30 mouse cellular contexts compared by ENCODE assay signal in genomic region chr1:54847238-54847637, GRCm38 (mm10).
DNase-seq lines count a peak whose midpoint lies in the region; ATAC-seq lines count a peak whose summit lies in the region.
"Had no signal": no experiment of that assay in that cellular context is flagged by ENCODE, and none has a peak within 500 bp of the region (broad histone marks: within the 10 kb centered on the region; RNA-seq: fewer than 3 reads in every experiment).

No protein-coding gene starts in this region.

- no peaks in the 10 kb centered on the region for H3K9me3 ChIP-seq in kidney, embryonic 14.5 days (ENCODE audit: control insufficient read depth, low read length)
- H3K9me3 ChIP-seq in limb, embryonic 10.5 days (replicated peaks) = no peaks in the 10 kb centered on the region
- H3K9me3 ChIP-seq: embryonic facial prominence, embryonic 12.5 days; forebrain, embryonic 12.5 days; hindbrain, embryonic 12.5 days; limb, embryonic 13.5 days; liver, embryonic 13.5 days had no signal

- H3K9ac ChIP-seq in kidney, embryonic 14.5 days (ENCODE audit: low read depth, low read length) = no peak overlapping the region
- H3K9ac ChIP-seq: embryonic facial prominence, embryonic 12.5 days; forebrain, embryonic 12.5 days; hindbrain, embryonic 12.5 days; limb, embryonic 13.5 days; liver, embryonic 13.5 days had no signal

- H3K27me3 ChIP-seq in kidney, embryonic 14.5 days (ENCODE audit: control insufficient read depth, insufficient read depth, low read length) = no peaks in the 10 kb centered on the region
- H3K27me3 ChIP-seq in limb, embryonic 10.5 days (ENCODE audit: low read depth, poor library complexity, severe bottlenecking) = no peaks in the 10 kb centered on the region
- H3K27me3 ChIP-seq: embryonic facial prominence, embryonic 12.5 days; forebrain, embryonic 12.5 days; hindbrain, embryonic 12.5 days; limb, embryonic 13.5 days; liver, embryonic 13.5 days had no signal

- H3K4me3 ChIP-seq in kidney, embryonic 14.5 days (ENCODE audit: low read length) = no peak overlapping the region
- no peak overlapping the region for H3K4me3 ChIP-seq in limb, embryonic 10.5 days
- H3K4me3 ChIP-seq: embryonic facial prominence, embryonic 12.5 days; erythroblast, embryonic 14.5 days; forebrain, embryonic 12.5 days; hindbrain, embryonic 12.5 days; limb, embryonic 13.5 days; liver, embryonic 13.5 days had no signal

- H3K4me2 ChIP-seq in kidney, embryonic 14.5 days (replicated peaks; ENCODE audit: low read depth, low read length) = no peak overlapping the region
- H3K4me2 ChIP-seq: embryonic facial prominence, embryonic 12.5 days; forebrain, embryonic 12.5 days; heart, embryonic 11.5 days; hindbrain, embryonic 12.5 days; limb, embryonic 13.5 days; liver, embryonic 13.5 days had no signal

- peaks cover 7% of the 10 kb centered on the region for H3K4me1 ChIP-seq in kidney, embryonic 14.5 days (ENCODE audit: control insufficient read depth, insufficient read depth, low read length)
- H3K4me1 ChIP-seq in limb, embryonic 10.5 days = peaks cover 47% of the 10 kb centered on the region
- H3K4me1 ChIP-seq: hindbrain, embryonic 12.5 days had no signal

- WGBS in kidney, embryonic 14.5 days = 89% methylated on average over 1 of the region's 1 CpGs
- WGBS in limb, embryonic 10.5 days = 88% methylated on average over 1 of the region's 1 CpGs

- no peak overlapping the region for H3K27ac ChIP-seq in kidney, embryonic 14.5 days (ENCODE audit: low read depth, low read length)
- H3K27ac ChIP-seq in limb, embryonic 10.5 days = no peak overlapping the region
- H3K27ac ChIP-seq: embryonic facial prominence, embryonic 12.5 days; forebrain, embryonic 12.5 days; hindbrain, embryonic 12.5 days; hindbrain, postnatal 0 days; liver, embryonic 13.5 days; macrophage had no signal

- no peak for ATAC-seq in kidney, embryonic 14.5 days (ENCODE audit: low FRiP score, low TSS enrichment)
- ATAC-seq in CD4-positive, CD25-positive, alpha-beta regulatory T cell, adult 4 months = peak; percentile 67
- peak; percentile 55 for ATAC-seq in inflammation-experienced regulatory T-cells, adult 6 months
- ATAC-seq: activated CD4-positive, CD25-positive, alpha-beta regulatory T cell, adult 4 months; hindbrain, postnatal 0 days; intestine, postnatal 0 days had no signal

- DNase-seq in kidney, adult 9 months = peak; percentile 70
- DNase-seq in CD4-positive helper T cell, adult 2 months (ENCODE audit: low read depth, low spot score) = peak; percentile 61
- DNase-seq in limb, embryonic 10.5 days (ENCODE audit: low spot score) = no peak
- no peak for DNase-seq in cerebellum, adult 8-10 months
- no peak for DNase-seq in right cerebral cortex, adult 18-20 months
- DNase-seq: adrenal gland, adult 8-10 months; cerebellum, adult 9-10 months; cerebellum, postnatal 36 days; gastrocnemius, postnatal 10 days; heart, adult 11 months; heart, postnatal 36 days; liver, embryonic 13.5 days; lung, adult 18-20 months; lung, postnatal 10 days; midbrain, embryonic 14.5 days; spleen, adult 18-20 months; thymus, postnatal 14 days had no signal

- no peaks in the 10 kb centered on the region for H3K36me3 ChIP-seq in kidney, embryonic 14.5 days (ENCODE audit: control insufficient read depth, insufficient read depth, low read length)
- H3K36me3 ChIP-seq in limb, embryonic 10.5 days = no peaks in the 10 kb centered on the region
- H3K36me3 ChIP-seq: embryonic facial prominence, embryonic 12.5 days; forebrain, embryonic 12.5 days; hindbrain, embryonic 12.5 days; limb, embryonic 13.5 days; liver, embryonic 13.5 days had no signal

Comparison
In these comparisons a context has a peak if more than half of its experiments do, and no peak if none do; other contexts are left out.
1. DNase-seq: peak in kidney, adult 9 months (single experiment) and CD4-positive helper T cell, adult 2 months (single experiment); none in limb, embryonic 10.5 days (single experiment), cerebellum, adult 8-10 months (single experiment) and right cerebral cortex, adult 18-20 months (single experiment).